Mouse (Mus musculus) testis, adult 2 months (tissue): ENCODE data around the gene Pfkp. TPM values are rescaled to one million over a fixed set of nuclear protein-coding genes. Genes with fewer than 3 reads are reported as not detected.

Source experiments
- H3K27ac ChIP-seq: fragments of 200-500 bp; 2 replicates; pipeline ENCODE4 v1.5.1; 2012; ENCODE audit warnings: low read depth, low read length; ENCODE audit not compliant: control insufficient read depth, insufficient read depth
- H3K27me3 ChIP-seq: fragments of 200-500 bp; 2 replicates; pipeline ENCODE4 v1.6.1; 2012; ENCODE audit warnings: mild to moderate bottlenecking, low read length, moderate library complexity; ENCODE audit not compliant: control insufficient read depth, insufficient read depth
- H3K36me3 ChIP-seq: fragments of 200-500 bp; 2 replicates; pipeline ENCODE4 v1.6.1; 2012; ENCODE audit warnings: mild to moderate bottlenecking, low read length; ENCODE audit not compliant: control insufficient read depth, insufficient read depth
- H3K4me1 ChIP-seq: fragments of 200-500 bp; 2 replicates; pipeline ENCODE4 v1.6.1; 2012; ENCODE audit warnings: low read length; ENCODE audit not compliant: control insufficient read depth, insufficient read depth
- H3K4me3 ChIP-seq: fragments of 200-500 bp; 2 replicates; pipeline ENCODE4 v1.5.1; 2012; ENCODE audit warnings: low read depth, mild to moderate bottlenecking, low read length, moderate library complexity, mixed read lengths; ENCODE audit not compliant: control insufficient read depth
- CTCF ChIP-seq: fragments of 200-500 bp; IDR thresholded peaks from 2 replicates; pipeline ENCODE4 v1.5.1; 2012; ENCODE audit warnings: low read depth, mild to moderate bottlenecking, inconsistent platforms, low read length, moderate library complexity; ENCODE audit not compliant: control insufficient read depth, insufficient read depth, insufficient replicate concordance
- POLR2A ChIP-seq: fragments of 200-500 bp; IDR thresholded peaks from 2 replicates; pipeline ENCODE4 v1.6.1; 2012; ENCODE audit warnings: low read depth, mild to moderate bottlenecking, inconsistent platforms, low read length, moderate library complexity; ENCODE audit not compliant: control insufficient read depth
- polyA plus RNA-seq: library from polyadenylated mRNA; depleted of rRNA; stranded (reverse); fragments of >200 nt; gene quantifications from 2 replicates; pipeline ENCODE4 v1.2.3, GENCODE M21; 2012

Gene Pfkp
- polyA plus RNA-seq, 1 experiment, result 133 TPM

DNA sequence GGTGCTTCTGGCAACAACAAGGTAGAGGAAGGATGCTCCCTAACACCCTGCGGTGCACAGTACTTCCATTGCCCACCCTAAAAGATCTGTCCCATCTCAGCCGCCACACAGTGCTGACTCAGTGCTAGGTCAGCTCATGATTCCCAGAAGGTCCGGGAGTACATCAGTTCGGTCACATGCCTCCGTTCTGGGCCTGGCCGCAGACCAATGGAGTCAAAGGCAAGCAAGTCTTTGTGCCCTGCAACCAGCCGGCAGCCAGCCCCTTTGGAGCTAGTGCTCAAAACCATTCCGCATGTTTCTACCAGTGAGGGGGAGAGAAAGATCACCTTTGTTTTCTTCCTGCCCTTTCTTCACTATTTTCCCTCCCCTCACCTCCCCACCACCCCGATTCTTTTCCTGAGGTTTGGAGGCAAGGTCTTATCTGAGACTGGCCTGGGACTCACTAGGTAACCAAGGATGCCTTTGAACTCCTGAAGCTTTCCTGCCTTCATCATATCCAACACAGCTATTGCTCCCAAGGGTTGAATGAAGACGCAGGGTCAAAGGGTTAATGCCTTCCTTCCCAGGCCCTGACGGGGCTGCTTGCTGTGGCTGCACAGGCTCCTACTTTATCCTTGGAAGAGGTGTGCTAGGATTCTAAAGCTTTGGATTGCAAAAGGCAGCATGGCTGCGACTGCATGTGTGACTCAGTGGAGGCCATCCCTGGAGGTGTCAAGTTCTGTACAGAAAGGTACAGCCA is 16.6 kb downstream of the Pfkp start:
- H3K27ac ChIP-seq, result no peak overlapping the region
- H3K4me3 ChIP-seq, result no peak overlapping the region
- H3K4me1 ChIP-seq, result no peaks in the 10 kb centered on the region
- H3K36me3 ChIP-seq, result no peaks in the 10 kb centered on the region
- H3K27me3 ChIP-seq, result no peaks in the 10 kb centered on the region
- no peak for TF ChIP-seq CTCF
- no peak for TF ChIP-seq POLR2A

DNA sequence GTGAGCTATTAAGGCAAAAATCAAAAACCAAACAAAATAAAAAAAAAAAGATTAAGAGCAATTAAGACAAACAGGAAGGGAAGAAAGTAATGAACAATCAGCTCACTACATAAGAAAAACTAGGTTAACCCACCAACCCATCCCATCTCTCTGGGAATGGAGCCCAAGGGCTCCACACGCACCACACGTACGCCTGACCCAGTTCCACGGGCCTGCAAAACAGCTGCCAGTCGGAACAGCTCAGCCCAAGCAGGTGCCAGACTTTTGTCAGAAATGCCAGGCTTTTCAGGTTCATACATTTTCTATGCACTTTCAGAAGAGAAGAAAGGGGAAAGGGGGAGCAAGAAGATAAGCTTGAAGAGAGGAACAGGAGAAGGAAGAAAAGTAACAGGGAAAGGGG is 17.9 kb downstream of the Pfkp start:
- H3K27me3 ChIP-seq, result no peaks in the 10 kb centered on the region
- H3K4me3 ChIP-seq, result no peak overlapping the region
- no peaks in the 10 kb centered on the region for H3K36me3 ChIP-seq
- TF ChIP-seq POLR2A, result no peak
- no peak for TF ChIP-seq CTCF
- no peaks in the 10 kb centered on the region for H3K4me1 ChIP-seq
- no peak overlapping the region for H3K27ac ChIP-seq

DNA sequence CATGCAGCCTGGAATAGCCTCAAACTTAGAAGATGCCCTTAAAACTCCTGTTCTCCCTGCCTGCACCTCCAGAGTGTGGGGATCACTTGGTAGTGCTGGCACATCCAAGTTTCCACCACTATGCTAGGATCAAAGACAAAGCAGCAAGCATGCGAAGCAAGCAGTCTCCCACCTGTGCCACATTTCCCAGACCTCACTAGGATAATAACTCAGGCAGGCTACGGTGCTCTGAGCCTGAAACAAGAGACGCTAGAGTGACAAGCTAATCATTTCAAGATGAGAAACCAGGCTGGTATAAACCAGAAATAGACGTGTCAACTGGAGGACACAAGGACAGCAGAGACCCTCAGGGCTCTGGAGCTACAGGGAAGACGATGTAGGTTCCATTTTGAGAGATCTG is 18.6 kb downstream of the Pfkp start:
- H3K27ac ChIP-seq, result no peak overlapping the region
- no peaks in the 10 kb centered on the region for H3K27me3 ChIP-seq
- H3K4me1 ChIP-seq, result no peaks in the 10 kb centered on the region
- no peak overlapping the region for H3K4me3 ChIP-seq
- TF ChIP-seq POLR2A (no peak), CTCF (no peak)
- H3K36me3 ChIP-seq, result no peaks in the 10 kb centered on the region

DNA sequence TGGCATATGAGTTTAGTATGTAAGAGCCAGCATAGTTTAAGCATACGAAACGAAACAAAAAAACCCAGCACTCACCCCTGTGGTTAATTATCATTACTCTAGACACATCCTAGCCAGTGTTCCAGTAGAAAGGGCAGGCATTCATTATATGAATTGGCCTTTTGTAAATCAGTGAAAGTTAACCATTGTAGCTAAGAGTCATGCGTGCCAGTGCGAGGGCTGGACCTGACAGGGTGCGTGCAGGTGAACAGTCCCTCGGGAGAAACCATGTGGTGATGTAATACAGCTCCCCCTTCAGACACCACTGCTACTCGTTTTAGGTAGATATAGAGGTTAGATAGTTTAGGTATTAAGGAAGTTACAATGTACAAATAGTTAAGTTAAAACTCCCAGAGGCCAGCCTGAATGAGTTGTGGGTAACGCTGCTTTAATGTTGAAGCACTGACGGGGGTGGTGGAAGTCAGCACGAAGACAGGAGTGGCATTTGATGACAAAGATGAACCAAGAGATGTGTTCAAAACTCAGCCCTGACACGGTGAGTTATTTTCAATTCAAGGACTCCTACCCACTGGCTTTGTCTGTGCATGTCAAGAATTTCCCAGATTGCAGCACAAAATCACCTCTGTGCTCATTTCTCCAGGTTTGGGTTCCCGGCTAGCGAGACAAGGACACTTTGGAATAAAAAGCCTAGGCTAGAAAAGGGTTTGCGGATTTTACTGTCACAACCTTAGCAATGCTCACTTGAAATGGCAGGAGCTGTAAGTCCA is 19.4 kb downstream of the Pfkp start:
- no peaks in the 10 kb centered on the region for H3K4me1 ChIP-seq
- no peak overlapping the region for H3K4me3 ChIP-seq
- H3K27ac ChIP-seq, result no peak overlapping the region
- H3K36me3 ChIP-seq, result no peaks in the 10 kb centered on the region
- TF ChIP-seq CTCF (no peak), POLR2A (no peak)
- H3K27me3 ChIP-seq, result no peaks in the 10 kb centered on the region

DNA sequence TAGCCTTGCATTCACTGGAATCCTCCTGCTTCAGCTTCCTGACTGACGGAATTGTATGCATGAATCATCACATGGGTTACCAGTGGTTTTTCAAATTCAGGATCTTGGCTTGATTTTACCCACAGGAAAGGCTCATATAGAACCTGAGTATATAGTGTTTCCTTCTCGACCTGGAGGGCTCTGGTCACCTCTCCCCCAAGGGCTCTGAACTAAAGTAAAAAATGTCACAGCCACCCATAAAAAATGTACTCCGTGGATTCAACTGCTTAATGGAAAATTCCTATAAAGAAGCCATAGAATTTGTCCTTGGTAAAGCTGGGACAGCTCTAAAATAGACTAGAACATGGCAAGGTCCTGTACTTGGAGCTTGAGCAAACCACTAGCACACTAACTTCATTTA is 20.3 kb downstream of the Pfkp start:
- Histone ChIP-seq H3K4me3 (no peak overlapping the region), H3K27ac (no peak overlapping the region), H3K27me3 (no peaks in the 10 kb centered on the region), H3K4me1 (no peaks in the 10 kb centered on the region), H3K36me3 (no peaks in the 10 kb centered on the region)
- TF ChIP-seq POLR2A, result no peak
- TF ChIP-seq CTCF, result no peak

DNA sequence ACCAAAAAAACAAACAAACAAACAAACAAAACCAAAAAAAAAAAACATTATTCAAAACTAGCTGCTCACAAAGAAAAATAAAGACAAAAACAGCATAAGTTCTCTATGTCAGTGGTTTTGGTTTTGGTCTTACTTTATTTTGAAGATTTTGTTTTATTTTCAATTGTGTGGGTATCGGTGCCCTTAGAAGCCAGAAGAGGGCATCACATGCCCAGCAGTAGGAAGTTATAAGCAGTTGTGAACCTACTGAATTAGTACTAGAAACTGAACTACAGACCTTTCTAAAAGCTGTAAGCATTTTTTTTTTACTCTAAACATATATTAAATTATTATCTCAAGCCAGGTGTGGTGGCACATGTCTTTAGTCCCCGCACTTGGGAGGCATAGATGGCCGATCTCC is 21.2 kb downstream of the Pfkp start:
- Histone ChIP-seq H3K27ac (no peak overlapping the region), H3K36me3 (no peaks in the 10 kb centered on the region), H3K27me3 (no peaks in the 10 kb centered on the region), H3K4me3 (no peak overlapping the region), H3K4me1 (no peaks in the 10 kb centered on the region)
- TF ChIP-seq CTCF (no peak), POLR2A (no peak)

DNA sequence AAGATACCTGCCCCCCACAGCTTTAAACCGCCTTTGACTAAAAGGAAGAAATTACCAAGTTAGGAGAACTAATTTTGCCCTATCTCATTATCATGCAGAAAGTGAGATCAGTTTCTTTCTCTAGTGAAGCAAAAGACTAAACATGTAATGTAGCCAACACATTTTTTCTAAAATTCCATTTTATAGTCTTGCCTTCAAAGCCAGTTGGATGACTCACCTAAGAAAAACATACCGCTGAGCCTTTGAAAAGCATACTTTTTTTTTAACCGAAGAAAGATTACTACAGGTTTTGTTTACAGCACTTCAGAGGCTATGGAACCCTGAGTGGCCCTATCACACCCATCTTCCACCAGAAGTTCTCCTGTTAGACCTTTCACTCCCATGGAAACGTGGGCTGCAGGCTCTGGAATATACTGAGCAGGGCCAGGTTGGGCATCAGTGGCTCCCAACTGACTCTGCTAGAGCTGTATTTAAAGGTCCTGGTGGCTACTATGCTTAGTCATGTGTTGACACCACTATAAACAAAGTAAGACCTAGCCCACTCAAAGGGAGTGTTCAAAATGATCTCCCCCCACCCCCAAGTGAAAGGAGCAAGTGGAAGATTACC is 22.0 kb downstream of the Pfkp start:
- no peak overlapping the region for H3K27ac ChIP-seq
- H3K36me3 ChIP-seq, result no peaks in the 10 kb centered on the region
- no peak overlapping the region for H3K4me3 ChIP-seq
- H3K27me3 ChIP-seq, result no peaks in the 10 kb centered on the region
- TF ChIP-seq CTCF (no peak), POLR2A (no peak)
- H3K4me1 ChIP-seq, result peaks cover 3% of the 10 kb centered on the region
